Mouse (Mus musculus): Measurements from ENCODE around the gene Psg16.
"Not testable (repeated sequence)": the region's sequence is repeated elsewhere in the genome, so short reads cannot be mapped to it uniquely, and the experiment has no call there.

Psg16 gene

GRCm38 (mm10) chr7:17056081-17056581, 17.7 kb upstream of the Psg16 start:
- peak; percentile 81 for DNase-seq (ENCODE audit: low spot score)

DNA sequence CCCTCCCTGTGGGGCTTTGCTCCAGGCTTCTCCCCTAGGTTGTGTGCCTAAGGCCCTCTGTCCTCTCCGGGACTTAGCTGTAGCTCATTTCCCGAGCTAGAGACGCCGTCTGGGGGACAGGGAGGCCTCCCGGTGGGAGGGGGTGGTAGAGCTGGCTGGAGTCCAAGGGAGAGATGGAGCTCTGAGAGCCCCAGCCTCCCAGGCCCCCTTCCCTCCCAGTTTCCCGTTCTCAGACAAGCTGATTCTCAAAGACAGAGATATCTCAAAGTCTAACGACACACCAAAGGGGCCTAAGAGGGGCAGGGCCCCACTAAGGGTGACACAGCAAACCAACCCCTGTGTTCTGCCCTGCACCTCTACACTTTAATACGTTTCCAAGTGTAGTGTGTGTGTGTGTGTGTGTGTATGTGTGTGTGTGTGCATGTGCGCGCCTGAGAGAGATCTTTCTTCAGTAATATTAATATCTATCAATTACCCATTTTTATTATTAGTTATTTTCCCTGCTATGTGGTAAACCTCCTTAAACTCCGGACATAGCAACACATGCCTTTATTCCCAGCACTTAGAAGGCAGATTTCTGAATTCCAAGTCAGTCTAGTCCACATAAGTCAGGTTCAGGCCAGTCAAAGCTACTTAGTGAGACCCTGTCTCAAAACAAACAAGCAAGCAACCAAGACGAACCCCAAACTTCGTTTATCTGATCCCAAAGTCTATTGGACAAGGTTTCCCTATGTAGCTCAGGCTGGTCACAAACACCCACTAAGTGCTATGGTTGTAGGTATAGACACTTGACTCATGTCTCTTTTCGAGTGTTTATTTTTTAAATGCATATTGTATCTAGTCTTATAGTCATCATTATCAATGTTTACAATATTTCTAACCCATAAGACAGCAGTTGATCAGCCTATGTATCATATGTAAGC, 17.0 kb upstream of the Psg16 start:
- no peak for DNase-seq (ENCODE audit: low spot score)

GRCm38 (mm10) chr7:17058071-17058689, 15.7 kb upstream of the Psg16 start:
- DNase-seq (ENCODE audit: low spot score) = peak; percentile 57

- DNase-seq (ENCODE audit: low spot score) = no peak
Observed at GRCm38 (mm10) chr7:17058816-17059462, 14.9 kb upstream of the Psg16 start.

DNA sequence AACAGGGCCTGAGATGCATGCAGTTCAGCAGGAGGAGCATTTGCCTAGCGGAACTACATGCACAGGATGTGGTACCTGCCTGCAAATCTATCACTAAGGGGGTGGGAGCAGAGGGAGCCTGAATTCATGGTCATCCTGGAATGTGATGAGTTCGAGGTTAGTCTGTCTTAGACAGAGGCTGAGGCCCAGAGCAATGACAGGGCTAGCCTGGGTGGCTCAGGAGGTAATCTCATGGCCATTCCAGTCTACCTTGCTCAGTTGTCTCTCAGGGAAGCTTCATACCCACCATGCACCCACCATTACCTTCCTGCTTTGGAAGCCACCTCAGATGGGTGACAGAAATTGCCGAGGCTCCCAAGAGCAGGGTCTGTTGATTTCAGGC, 14.4 kb upstream of the Psg16 start:
- no peak for DNase-seq (ENCODE audit: low spot score)

DNA sequence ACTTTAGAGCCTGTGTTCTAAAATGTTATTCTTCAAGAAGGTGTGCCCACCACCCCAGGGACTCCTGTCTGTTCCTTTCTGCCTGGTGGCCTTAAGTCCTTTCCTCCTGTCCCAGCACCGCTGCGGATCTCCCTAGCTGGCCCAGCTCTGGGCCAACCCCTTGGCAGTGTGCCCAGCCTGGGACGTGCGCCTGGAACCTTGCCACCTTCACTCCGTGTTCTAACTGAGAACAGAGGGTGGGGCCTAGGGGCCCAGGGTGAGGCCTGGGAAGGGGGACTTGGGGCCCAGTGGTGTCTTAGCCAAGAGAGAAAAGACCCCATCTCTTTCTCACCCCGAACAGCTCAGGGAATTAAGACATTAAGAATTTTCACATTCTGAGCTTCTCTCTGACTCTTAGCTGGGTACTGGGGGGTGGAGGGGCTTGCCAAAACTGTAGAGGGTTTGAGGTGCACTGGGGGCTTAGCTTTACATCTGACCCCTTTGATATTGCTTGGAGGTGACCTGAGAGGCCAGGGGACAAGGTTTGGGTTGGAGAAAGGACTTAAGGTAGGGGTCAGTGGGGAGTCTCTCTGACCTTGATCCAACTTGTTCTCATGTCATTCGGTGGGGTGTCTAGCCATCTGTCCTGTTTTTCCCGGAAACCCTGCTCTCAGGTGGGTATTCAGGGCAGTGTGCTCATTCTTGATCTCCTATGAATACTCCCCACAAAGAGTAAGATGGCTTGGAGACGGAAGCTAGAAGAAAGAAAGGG, 13.6 kb upstream of the Psg16 start:
- peak; percentile 82 for DNase-seq (ENCODE audit: low spot score)

DNA sequence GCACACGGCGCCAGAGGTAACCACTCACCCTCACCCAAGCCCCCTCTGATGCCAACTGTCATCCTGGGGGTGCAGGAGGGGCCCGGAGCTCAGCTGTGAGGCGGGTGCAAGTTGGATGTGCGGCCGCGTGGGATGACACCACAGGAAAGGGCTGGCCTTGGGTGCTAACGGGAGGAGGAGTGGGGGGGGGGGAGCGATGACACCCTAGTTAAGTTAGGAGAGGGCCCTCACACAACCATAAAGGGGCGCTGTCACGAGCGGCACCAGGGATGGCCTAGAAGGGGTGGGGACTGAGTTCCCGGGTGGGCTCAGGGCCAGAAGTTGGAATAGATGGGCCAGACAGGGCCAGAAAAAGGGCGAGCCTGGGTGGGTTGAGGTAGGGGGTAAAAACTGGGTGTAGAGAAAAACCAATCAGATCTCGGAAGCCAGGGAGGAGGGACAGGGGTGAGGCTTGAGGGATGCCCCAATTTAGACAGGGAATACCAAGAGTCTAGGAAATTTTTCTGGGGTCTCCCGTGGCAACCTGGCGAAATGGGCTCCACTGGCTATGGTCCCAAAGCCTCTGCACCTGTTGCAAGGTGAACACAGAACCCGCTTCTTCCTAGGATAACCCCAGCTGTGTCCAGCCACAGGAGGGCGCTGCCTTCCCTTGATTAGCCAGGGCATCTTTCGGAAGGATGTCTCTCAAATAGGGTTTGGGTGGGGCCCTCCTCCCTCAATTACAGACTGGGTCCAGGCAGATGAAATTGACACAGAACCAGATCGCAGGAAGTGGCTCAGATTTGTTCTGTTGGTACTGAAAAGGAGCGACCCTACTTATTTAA, 12.8 kb upstream of the Psg16 start:
- DNase-seq (ENCODE audit: low spot score) = no peak

DNA sequence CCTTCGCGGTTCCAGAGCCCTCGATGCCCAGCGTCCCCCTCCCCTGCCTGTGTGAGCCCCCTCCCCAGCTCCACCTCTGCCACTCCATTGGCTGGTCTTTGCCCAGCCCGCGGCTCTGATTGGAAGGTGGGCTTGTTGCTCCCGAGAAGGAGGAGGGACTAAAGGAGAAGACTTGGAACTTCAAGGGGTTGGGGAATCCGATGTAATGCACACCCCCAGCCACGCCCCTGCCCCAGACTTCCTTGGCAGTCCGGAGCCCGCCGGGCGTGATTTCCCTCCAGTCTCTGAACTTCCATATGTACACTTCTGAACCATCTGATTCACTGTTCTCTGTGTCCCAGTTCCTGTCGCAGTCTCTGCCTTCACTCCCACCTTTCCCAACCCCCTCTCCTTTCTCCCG, 11.5 kb upstream of the Psg16 start, which contains the start of gene Hif3a:
Gene Hif3a, minus strand, starts transcription at position 39 of the 400 bp plus-strand sequence.
- DNase-seq (ENCODE audit: low spot score) = no peak

DNA sequence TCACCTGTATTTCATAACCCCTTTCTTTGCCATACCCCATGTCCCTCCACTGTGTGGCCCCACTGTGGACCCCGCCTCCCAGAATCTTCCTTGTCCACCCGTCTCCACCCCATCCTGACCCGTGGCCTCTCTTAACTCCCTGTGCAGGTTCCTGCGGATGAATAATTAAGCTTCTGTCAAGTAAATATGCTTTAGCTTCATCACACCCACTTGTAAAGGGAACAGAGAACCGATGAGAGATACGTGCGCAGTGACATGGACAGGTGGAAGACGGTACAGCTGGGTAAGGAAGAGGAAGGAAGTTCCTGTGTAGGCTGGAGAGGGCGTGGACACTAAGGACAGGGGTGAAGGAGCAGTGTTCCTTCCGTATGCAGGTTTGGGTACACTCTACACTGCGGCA, 11.0 kb upstream of the Psg16 start:
- DNase-seq (ENCODE audit: low spot score) = no peak

DNA sequence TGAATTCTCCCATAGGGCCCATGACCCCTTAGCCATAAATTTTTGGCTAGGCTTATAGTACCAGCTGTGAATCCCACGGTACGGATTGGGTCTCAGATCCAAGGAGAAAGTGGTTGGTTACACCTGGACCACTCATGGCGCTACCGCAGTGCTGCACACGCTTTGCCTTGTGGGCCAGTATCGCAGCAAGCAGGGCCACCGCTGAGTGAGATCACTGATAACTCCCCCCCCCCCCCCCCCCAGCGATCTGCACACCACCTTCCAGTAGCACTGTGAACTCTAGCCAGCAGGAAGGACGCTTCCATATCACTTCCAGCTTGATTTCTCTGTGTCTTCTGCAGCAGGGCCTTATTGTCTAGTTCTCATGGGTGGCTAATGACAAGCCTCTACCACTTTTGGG, 8.2 kb upstream of the Psg16 start:
- DNase-seq (ENCODE audit: low spot score) = no peak

DNA sequence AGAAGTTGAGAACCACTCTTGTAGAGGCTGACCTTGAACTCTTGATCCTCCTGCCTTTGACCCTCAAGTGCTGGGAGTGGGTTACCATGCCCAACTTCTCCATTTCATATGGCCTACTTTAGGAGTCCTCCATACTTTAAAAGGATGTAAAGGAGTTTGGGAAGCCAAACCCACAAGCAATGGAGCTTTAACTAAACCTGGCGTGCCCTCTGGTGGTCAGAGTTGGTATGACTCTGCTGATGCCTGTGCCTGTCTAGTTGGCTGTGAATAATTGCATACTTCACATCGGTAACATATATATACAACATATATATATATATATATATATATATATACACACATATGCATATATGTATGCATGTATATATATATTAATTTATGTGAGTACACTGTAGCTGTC, 7.4 kb upstream of the Psg16 start:
- no peak for DNase-seq (ENCODE audit: low spot score)

GRCm38 (mm10) chr7:17067000-17067399, 6.8 kb upstream of the Psg16 start:
- no peak for DNase-seq (ENCODE audit: low spot score)

DNA sequence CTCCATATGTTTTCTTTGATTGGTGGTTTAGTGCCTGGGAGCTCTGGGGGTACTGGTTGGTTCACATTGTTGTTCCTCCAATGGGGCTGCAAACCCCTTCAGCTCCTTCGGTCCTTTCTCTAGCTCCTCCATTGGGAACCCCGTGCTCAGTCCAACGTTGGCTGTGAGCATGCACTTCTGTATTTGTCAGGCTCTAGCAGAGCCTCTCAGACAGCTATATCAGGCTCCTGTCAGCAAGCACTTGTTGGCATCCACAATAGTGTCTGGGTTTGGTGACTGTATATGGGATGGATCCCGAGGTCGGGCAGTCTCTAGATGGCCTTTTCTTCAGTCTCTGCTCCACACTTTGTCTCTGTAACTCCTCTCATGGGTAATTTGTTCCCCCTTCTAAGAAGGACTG, 6.2 kb upstream of the Psg16 start:
- DNase-seq (ENCODE audit: low spot score) = not testable (repeated sequence)

DNA sequence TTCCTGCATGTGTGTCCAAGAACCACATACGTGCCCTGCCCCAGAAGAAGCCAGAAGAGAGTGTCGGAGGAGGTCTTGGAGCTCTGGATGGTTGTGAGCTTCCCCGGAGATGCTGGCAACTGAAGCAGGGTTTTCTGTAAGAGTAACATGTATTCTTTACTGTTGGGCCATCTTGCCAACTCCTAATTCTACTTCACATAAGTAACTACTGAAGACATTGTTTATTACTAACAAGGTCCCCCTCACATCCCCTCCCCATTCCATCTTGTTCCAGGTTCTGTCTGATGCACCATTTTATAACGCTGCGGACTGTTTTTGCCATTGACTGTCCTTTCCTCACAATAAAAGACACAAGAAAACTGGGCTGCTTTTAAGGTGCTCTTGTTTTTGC, 332 bp upstream of the Psg16 start:
- DNase-seq (ENCODE audit: low spot score) = no peak

GRCm38 (mm10) chr7:17076542-17076941, 2.7 kb downstream of the Psg16 start:
- no peak for DNase-seq (ENCODE audit: low spot score)

- no peak for DNase-seq (ENCODE audit: low spot score)
Observed at GRCm38 (mm10) chr7:17078076-17078654, 4.3 kb downstream of the Psg16 start.

GRCm38 (mm10) chr7:17082766-17083165, 8.9 kb downstream of the Psg16 start:
- no peak for DNase-seq (ENCODE audit: low spot score)

- no peak for DNase-seq (ENCODE audit: low spot score)
Observed at GRCm38 (mm10) chr7:17087731-17088130, 13.9 kb downstream of the Psg16 start.

- no peak for DNase-seq (ENCODE audit: low spot score)
Observed at GRCm38 (mm10) chr7:17090058-17090585, 16.3 kb downstream of the Psg16 start.

DNA sequence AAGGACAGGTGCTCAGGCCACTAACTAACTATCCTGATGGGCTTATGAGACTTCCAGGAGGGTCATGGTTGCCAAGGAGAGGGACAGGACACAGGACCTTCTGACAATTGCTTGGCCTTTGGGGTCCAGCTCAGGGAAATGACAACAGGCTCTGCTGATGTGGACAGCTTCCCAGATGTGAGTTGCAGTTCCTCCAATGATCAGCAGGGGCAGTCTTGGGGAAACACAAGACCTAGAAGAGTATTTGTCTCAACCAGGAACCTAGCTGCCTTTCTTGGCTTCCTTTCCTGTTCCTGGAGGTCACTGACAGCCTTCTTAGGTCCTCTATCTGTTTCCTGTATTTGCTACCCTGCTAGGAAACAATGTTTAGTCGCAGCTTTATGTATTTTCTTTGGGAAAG, 17.4 kb downstream of the Psg16 start:
- no peak for DNase-seq (ENCODE audit: low spot score)
